Mouse (Mus musculus): ENCODE measurements around the gene Mcpt8. TPM values are rescaled to one million over a fixed set of nuclear protein-coding genes. Genes with fewer than 3 reads are reported as not detected.

The Mcpt8 gene
- polyA plus RNA-seq (2012; rRNA removed; ENCODE audit: low replicate concordance), result not detected in 2 replicates

DNA sequence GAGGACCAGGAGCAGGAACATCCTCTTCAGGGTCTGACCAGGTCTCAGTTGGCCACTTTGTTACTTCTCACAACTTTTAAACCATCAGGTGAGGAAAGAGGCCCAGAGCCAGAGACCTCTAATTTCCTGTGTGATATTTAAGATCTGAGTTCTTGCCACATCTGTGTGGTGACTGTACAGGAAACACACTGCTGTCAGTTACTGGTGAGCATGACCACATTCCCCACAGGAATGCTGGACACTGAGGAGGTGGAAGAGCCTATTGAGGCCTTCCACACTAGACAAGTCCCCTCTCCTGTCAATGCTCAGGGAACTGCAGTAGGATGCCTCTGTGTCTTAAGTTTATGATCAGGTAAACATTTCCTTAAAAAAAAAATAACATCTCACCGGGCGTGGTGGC, at the start of gene Mcpt8:
Gene Mcpt8, minus strand, starts transcription at position 107 of the 400 bp plus-strand sequence.

DNA sequence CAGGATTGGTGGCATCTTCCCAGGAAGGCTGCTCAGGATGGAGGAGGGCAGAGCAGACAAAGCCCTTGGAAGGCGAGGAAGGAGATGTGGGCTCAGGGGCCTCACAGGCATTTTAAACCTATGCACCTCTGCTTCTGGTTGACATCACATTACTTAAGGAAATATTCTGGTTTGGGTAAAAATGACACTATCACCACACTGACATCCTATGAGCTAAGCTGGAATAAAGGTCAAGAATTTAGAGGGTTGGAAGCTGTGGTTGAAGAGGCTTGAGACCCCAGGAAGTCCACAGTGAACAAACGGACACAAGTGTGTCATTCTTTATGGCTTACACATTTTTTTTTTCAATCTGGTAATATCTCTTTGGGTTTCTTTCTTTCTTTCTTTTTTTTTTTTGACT, 47.4 kb upstream of the Mcpt8 start, which contains the start of gene Gzmd:
Gene Gzmd, minus strand, starts transcription at position 101 of the 400 bp plus-strand sequence.

DNA sequence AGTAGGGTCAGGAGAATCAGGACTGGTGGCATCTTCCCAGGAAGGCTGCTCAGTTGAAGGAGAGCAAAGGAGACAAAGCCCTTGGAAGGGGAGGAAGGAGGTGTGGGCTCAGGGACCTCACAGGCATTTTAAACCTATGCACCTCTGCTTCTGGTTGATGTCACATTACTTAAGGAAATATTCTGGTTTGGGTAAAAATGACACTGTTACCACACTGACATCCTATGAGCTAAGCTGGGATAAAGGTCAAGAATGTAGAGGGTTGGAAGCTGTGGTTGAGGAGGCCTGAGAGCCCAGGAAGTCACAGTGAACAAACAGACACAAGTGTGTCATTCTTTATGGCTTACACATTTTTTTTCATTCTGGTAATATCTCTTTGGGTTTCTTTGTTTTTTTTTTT, 35.5 kb upstream of the Mcpt8 start, which contains the start of gene Gzme:
Gene Gzme, minus strand, starts transcription at position 101 of the 400 bp plus-strand sequence.

DNA sequence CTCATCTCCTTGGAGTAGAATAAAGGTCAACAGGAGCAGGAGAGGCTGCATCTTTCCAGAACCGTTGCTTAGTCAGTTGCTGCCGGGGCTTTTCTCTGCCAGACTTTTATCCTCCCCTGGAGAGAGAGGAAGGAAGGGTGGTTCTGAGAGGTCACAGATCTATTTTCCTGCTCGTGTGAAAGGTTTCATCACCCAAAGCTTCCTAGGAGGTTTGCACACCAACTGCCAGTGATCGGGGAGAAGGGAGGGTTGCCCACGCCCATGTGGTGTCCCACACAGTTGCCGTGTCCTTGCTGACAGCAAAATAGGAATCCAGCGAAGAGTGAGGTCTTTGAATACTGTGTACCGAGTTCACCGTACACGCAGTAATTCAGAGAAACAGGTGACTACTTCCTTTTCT, 17.3 kb upstream of the Mcpt8 start, which contains the start of gene Ctsg:
Gene Ctsg, minus strand, starts transcription at position 189 of the 400 bp plus-strand sequence.

DNA sequence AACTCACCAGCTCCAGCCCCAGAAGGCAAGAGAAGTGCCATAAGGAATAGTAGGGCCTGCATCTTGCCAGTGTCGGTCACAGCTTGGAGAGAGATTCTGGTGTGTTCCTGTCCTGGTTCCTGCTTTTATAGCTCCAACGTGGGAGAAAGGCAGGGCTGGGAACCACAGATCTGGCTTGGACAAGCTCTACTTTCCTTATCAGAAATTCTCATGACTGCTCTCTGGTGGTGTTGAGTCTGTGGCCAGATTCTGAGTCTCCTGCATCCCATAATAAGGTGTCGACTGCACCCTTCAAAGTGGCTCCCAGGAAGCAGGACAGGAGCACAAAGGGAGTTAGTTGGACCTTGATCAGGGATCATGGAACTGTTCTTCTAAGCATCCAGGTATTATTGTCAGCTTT, 22.9 kb downstream of the Mcpt8 start, which contains the start of gene Mcpt4:
Gene Mcpt4, minus strand, starts transcription at position 101 of the 400 bp plus-strand sequence.

DNA sequence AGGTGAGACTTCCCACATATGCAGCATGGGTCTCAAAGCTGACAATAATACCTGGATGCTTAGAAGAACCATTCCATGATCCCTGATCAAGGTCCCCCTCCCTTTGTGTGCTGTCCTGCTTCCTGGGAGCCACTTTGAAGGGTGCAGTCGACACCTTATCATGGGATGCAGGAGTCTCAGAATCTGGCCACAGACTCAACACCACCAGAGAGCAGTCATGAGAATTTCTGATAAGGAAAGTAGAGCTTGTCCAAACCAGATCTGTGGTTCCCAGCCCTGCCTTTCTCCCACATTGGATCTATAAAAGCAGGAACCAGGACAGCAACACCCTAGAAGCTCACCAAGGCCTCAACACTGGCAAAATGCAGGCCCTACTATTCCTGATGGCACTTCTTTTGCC, 43.3 kb downstream of the Mcpt8 start, which contains the start of gene Mcpt2:
Gene Mcpt2, plus strand, starts transcription at position 250 of the 400 bp plus-strand sequence.

Other genes starting within 250 kb of the Mcpt8 start
- gene Nynrin, start 231.3 kb downstream of the Mcpt8 start, polyA plus RNA-seq (2012; rRNA removed; ENCODE audit: low replicate concordance), result 5.7 and 24.4 TPM in 2 replicates
- gene Cbln3, start 200.9 kb downstream of the Mcpt8 start, polyA plus RNA-seq (2012; rRNA removed; ENCODE audit: low replicate concordance), result 0.13 and 0.48 TPM in 2 replicates
- gene Khnyn, start 200.3 kb downstream of the Mcpt8 start, polyA plus RNA-seq (2012; rRNA removed; ENCODE audit: low replicate concordance), result 17.0 and 28.5 TPM in 2 replicates
- 66.2 and 69.6 TPM in 2 replicates for gene Sdr39u1, start 185.0 kb downstream of the Mcpt8 start, polyA plus RNA-seq (2012; rRNA removed; ENCODE audit: low replicate concordance)
- 2.2 and 10.2 TPM in 2 replicates for gene Cma1, start 140.6 kb downstream of the Mcpt8 start, polyA plus RNA-seq (2012; rRNA removed; ENCODE audit: low replicate concordance)
- not detected in 2 replicates for gene Cma2, start 134.3 kb downstream of the Mcpt8 start, polyA plus RNA-seq (2012; rRNA removed; ENCODE audit: low replicate concordance)
- gene Mcpt1, start 67.3 kb downstream of the Mcpt8 start, polyA plus RNA-seq (2012; rRNA removed; ENCODE audit: low replicate concordance), result not detected in 2 replicates
- not detected in 2 replicates for gene Mcpt9, start 54.8 kb downstream of the Mcpt8 start, polyA plus RNA-seq (2012; rRNA removed; ENCODE audit: low replicate concordance)
- not detected in 2 replicates for gene Mcpt2, start 43.2 kb downstream of the Mcpt8 start, polyA plus RNA-seq (2012; rRNA removed; ENCODE audit: low replicate concordance)
- 1.1 and 8.6 TPM in 2 replicates for gene Mcpt4, start 23.0 kb downstream of the Mcpt8 start, polyA plus RNA-seq (2012; rRNA removed; ENCODE audit: low replicate concordance)
- not detected in 2 replicates for gene Ctsg, start 17.3 kb upstream of the Mcpt8 start, polyA plus RNA-seq (2012; rRNA removed; ENCODE audit: low replicate concordance)
- 0.14 TPM in 1 of 2 replicates, not detected in the other for gene Gzme, start 35.4 kb upstream of the Mcpt8 start, polyA plus RNA-seq (2012; rRNA removed; ENCODE audit: low replicate concordance)
- gene Gzmd, start 47.3 kb upstream of the Mcpt8 start, polyA plus RNA-seq (2012; rRNA removed; ENCODE audit: low replicate concordance), result 0.86 TPM in 1 of 2 replicates, not detected in the other
- gene Gzmg, start 74.3 kb upstream of the Mcpt8 start, polyA plus RNA-seq (2012; rRNA removed; ENCODE audit: low replicate concordance), result not detected in 2 replicates
- gene Gzmn, start 89.3 kb upstream of the Mcpt8 start, polyA plus RNA-seq (2012; rRNA removed; ENCODE audit: low replicate concordance), result not detected in 2 replicates
- 1.1 TPM in 1 of 2 replicates, not detected in the other for gene Gzmf, start 126.1 kb upstream of the Mcpt8 start, polyA plus RNA-seq (2012; rRNA removed; ENCODE audit: low replicate concordance)
- 5.1 TPM in 1 of 2 replicates, not detected in the other for gene Gzmc, start 149.4 kb upstream of the Mcpt8 start, polyA plus RNA-seq (2012; rRNA removed; ENCODE audit: low replicate concordance)
- 1.1 and 10.4 TPM in 2 replicates for gene Gzmb, start 177.0 kb upstream of the Mcpt8 start, polyA plus RNA-seq (2012; rRNA removed; ENCODE audit: low replicate concordance)

Measured in subcutaneous adipose tissue, adult 2 months (tissue).